Mouse (Mus musculus) midbrain, embryonic 12.5 days (tissue): Measurements from ENCODE around the gene Vegfb. TPM values are rescaled to one million over a fixed set of nuclear protein-coding genes. Genes with fewer than 3 reads are reported as not detected.

ENCODE experiments used
- ATAC-seq: fragments of 200-750 bp; cut with Nextera tagmentation; 2 replicates; pipeline ENCODE4 v1.8.0; 2017; ENCODE audit warnings: low read depth, moderate TSS enrichment, moderate library complexity; ENCODE audit not compliant: low FRiP score
- H3K27ac ChIP-seq: fragments of 300-500 bp; sonication (generic); replicated peaks from 2 replicates; pipeline ENCODE4 v1.5.1; 2016; ENCODE audit warnings: mild to moderate bottlenecking
- H3K27me3 ChIP-seq: fragments of 300-500 bp; sonication (generic); 2 replicates; pipeline ENCODE4 v1.6.1; 2016; ENCODE audit warnings: mild to moderate bottlenecking
- H3K36me3 ChIP-seq: fragments of 300-500 bp; sonication (generic); 2 replicates; pipeline ENCODE4 v1.6.1; 2016
- H3K4me1 ChIP-seq: fragments of 300-500 bp; sonication (generic); 2 replicates; pipeline ENCODE4 v1.6.1; 2016
- H3K4me2 ChIP-seq: fragments of 300-500 bp; sonication (generic); replicated peaks from 2 replicates; pipeline ENCODE4 v1.6.1; 2016; ENCODE audit warnings: mild to moderate bottlenecking, moderate library complexity
- H3K4me3 ChIP-seq: fragments of 300-500 bp; sonication (generic); 2 replicates; pipeline ENCODE4 v1.5.1; 2016; ENCODE audit warnings: mild to moderate bottlenecking
- H3K9ac ChIP-seq: fragments of 300-500 bp; sonication (generic); replicated peaks from 2 replicates; pipeline ENCODE4 v1.6.1; 2016; ENCODE audit warnings: mild to moderate bottlenecking, moderate library complexity
- H3K9me3 ChIP-seq: fragments of 300-500 bp; sonication (generic); 2 replicates; pipeline ENCODE4 v1.6.1; 2016; ENCODE audit warnings: mild to moderate bottlenecking
- WGBS: fragments of 180-500 bp; shearing (Covaris S2); methylation state at CpG from one replicate; pipeline ENCODE4 v1.1.7; 2016; 5-methylcytosine and 5-hydroxymethylcytosine counted together
- polyA plus RNA-seq: library from polyadenylated mRNA; unstranded; fragments of >200 nt; fragmentation: Nextera tagmentation; extraction: Ambion mirVana; gene quantifications from 2 replicates; pipeline ENCODE4 v1.2.1, GENCODE M21; 2016

The Vegfb gene
- polyA plus RNA-seq, 1 experiment from 2014 or later, result 35.0 TPM

DNA sequence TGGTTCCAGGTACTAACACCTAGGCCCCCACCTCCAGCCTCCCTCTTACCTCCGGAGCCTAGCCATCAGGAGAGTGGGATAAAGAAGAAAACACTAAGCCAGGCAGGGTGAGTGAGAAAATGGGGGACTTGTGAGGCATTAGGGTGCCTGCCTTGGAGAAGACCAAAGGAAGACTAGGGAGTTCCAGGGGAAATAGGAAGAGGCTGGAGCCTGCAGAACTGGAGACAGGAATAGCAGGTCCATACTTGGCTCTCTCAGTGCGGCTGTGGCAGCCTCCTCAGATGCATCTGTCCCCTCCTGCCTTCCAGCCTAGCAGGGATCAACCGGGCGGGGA lies 54.4 kb downstream of the Vegfb start:
- 17% methylated on average over 4 of the region's 4 CpGs for WGBS
- H3K9me3 ChIP-seq, result no peaks in the 10 kb centered on the region
- 0 out of 2 replicates have a peak overlapping the region, but pooled peaks have one; percentile 38 for H3K4me3 ChIP-seq
- H3K4me2 ChIP-seq, result no peak overlapping the region
- H3K4me1 ChIP-seq, result peaks cover 12% of the 10 kb centered on the region
- H3K27me3 ChIP-seq, result peaks cover 86% of the 10 kb centered on the region
- H3K36me3 ChIP-seq, result no peaks in the 10 kb centered on the region
- no peak for ATAC-seq
- no peak overlapping the region for H3K9ac ChIP-seq
- no peak overlapping the region for H3K27ac ChIP-seq

Other genes starting within 250 kb of the Vegfb start
- gene Rps6ka4, start 147.0 kb downstream of the Vegfb start, polyA plus RNA-seq, result 7.9 and 10.8 TPM in 2 replicates
- gene Ccdc88b, start 129.4 kb downstream of the Vegfb start, polyA plus RNA-seq, result 0.69 and 1.1 TPM in 2 replicates
- 129 and 139 TPM in 2 replicates for gene Trmt112, start 78.0 kb downstream of the Vegfb start, polyA plus RNA-seq
- 172 and 191 TPM in 2 replicates for gene Prdx5, start 77.5 kb downstream of the Vegfb start, polyA plus RNA-seq
- 13.9 and 14.3 TPM in 2 replicates for gene Esrra, start 65.8 kb downstream of the Vegfb start, polyA plus RNA-seq
- 0.68 and 0.97 TPM in 2 replicates for gene Catsperz, start 62.3 kb downstream of the Vegfb start, polyA plus RNA-seq
- gene Kcnk4, start 53.1 kb downstream of the Vegfb start, polyA plus RNA-seq, result 0.19 and 0.52 TPM in 2 replicates
- 67.6 and 69.0 TPM in 2 replicates for gene Bad, start 45.8 kb downstream of the Vegfb start, polyA plus RNA-seq
- gene Gpr137, start 45.2 kb downstream of the Vegfb start, polyA plus RNA-seq, result 37.7 and 38.3 TPM in 2 replicates
- gene Ppp1r14b, start 12.7 kb downstream of the Vegfb start, polyA plus RNA-seq, result 265 and 314 TPM in 2 replicates
- 21.6 and 22.5 TPM in 2 replicates for gene Plcb3, start 11.2 kb downstream of the Vegfb start, polyA plus RNA-seq
- 80.3 and 83.9 TPM in 2 replicates for gene Fkbp2, start 7.2 kb downstream of the Vegfb start, polyA plus RNA-seq
- gene Dnajc4, start 4.9 kb upstream of the Vegfb start, polyA plus RNA-seq, result 21.2 and 23.2 TPM in 2 replicates
- 18.7 and 19.0 TPM in 2 replicates for gene Nudt22, start 8.5 kb upstream of the Vegfb start, polyA plus RNA-seq
- gene Trpt1, start 8.5 kb upstream of the Vegfb start, polyA plus RNA-seq, result 12.4 and 12.6 TPM in 2 replicates
- gene Fermt3, start 31.8 kb upstream of the Vegfb start, polyA plus RNA-seq, result 6.5 and 8.2 TPM in 2 replicates
- 315 and 316 TPM in 2 replicates for gene Stip1, start 52.3 kb upstream of the Vegfb start, polyA plus RNA-seq
- gene Macrod1, start 69.2 kb upstream of the Vegfb start, polyA plus RNA-seq, result 3.0 and 3.3 TPM in 2 replicates
- 8.0 and 8.2 TPM in 2 replicates for gene Flrt1, start 118.1 kb upstream of the Vegfb start, polyA plus RNA-seq
- gene Otub1, start 218.7 kb upstream of the Vegfb start, polyA plus RNA-seq, result 230 and 248 TPM in 2 replicates
- gene Cox8a, start 230.0 kb upstream of the Vegfb start, polyA plus RNA-seq, result 763 and 786 TPM in 2 replicates